Mouse (Mus musculus) ovary, postnatal 10 days (tissue): Measurements from ENCODE around the gene Csnk1e.
A peak's percentile ranks its signal among the peaks of the same experiment; 100 is the strongest.

Experiments used
- DNase-seq: peaks from one replicate; pipeline ENCODE4 v3.0.0; 2022; ENCODE audit warnings: low spot score

The Csnk1e gene

DNA sequence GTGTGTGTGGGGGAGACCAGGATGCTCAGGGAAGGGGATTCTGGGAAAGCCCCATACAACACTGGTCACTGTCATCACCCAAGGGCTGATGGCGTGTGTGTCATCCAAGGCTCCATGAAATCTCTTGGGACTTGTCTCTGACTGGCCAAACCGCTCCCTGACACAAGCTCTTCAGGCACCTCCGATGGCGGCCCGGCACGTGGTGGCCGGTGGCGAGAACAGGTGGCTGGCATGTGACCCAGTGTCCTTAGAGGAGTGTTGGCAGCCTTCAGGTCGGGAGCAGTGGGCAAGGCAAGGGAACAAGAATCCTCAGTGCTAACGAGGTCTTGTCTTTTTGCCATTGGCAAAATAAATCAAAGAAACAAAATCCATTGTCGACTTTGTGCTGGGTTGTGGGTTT lies 36.7 kb downstream of the Csnk1e start:
- DNase-seq = no peak

DNA sequence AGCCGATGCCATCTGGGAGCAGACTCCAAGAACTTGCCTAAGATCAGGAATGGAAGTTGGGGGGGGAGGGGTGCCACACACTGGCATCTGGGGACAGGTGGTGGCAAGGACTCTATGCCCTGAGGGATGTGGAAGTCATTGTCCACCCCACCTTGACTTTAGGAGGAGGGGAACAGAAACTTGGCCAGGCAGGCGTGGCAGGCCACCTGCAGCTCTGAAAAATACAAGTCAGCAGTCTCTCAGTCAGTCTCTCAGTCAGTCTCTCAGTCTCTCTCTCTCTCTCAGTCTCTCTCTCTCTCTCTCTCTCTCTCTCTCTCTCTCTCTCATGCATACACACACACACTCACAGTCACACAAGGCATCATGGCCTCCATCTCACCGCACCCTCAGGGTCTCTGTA lies 37.1 kb downstream of the Csnk1e start:
- no peak for DNase-seq

DNA sequence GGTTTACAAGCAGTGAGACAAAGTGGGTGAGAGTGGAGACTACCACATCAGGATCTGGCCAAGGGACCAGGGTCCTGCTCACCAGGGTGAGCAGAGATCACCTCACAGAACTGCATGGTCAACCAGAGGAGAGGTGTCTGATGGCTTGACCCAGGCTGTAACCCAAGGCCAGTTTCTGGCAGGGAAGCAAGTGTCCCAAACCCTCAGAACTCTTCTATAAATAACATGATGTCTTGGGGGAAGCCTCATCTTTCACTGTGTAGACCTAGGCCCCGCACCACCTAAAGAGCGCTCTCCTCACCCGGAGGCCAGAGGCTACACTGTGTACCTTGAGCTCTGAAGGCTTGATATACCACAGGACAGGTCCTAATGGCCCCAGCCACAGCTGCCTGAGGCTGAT lies 38.0 kb downstream of the Csnk1e start:
- no peak for DNase-seq

DNA sequence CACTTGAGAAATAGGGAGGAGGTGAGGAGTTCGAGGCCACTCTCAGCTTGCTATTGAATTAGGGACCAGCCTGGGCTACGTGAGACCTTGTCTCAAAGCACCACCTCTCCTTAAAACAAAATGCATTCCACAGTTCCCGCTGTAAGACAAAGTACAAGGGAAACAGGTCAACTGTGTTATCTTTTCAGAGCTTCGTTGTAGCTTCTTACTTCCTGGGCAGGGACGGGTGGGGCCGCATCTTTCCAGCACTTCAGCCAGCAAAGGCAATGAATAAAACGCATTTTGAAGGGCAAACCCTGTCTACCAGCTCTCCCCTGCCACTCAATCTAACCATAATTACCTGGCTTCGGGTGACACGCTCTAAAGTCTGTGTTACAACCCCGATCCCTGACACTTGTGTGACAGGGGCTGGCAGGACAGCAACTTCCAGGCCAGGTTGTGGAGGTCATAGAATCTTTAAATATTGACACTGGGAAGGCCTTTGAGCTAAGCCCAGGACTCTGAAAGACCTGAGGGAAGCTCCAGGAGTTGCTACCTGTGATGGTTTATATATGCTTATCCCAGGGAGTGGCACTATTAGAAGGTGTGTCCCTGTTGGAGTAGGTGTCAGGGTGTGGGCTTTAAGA lies 38.8 kb downstream of the Csnk1e start:
- no peak for DNase-seq

DNA sequence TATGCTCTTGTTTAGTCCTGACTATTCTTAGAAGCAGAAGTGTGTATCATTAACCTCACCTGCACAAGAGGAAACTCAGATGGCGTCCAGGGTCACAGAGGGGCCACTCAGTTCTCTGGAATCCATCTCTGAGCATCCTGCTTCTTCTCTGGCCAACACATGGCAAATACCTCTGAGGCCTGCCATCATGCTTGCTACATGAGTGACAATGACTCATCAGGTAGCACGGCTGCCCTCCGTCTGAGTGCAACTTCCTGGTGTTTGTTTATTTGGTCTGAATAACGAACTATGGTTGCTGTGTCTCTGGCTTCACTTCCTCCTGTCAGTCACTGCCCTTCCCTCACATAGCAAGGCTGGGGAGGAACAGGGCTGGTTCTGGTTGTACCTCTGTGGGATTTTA lies 40.9 kb downstream of the Csnk1e start:
- no peak for DNase-seq

DNA sequence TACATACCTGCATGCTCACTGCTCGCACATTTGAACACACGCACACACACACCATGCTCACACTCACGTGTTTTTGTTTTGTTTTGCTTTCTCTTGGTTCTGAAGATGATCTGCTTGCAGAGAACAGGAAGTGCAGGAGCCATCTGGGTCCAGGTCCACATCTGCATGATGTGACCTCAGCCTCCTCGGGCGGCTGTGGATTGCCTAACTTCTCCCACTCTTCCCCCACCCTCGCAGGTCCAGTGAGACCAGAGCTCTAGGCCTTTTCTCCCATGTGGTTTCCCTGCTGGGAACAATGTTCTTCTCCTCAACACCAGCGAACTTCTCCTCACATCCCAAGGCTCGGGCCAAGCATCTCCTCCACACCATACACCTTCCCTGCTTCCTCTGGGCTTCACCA lies 41.6 kb downstream of the Csnk1e start:
- DNase-seq = no peak

DNA sequence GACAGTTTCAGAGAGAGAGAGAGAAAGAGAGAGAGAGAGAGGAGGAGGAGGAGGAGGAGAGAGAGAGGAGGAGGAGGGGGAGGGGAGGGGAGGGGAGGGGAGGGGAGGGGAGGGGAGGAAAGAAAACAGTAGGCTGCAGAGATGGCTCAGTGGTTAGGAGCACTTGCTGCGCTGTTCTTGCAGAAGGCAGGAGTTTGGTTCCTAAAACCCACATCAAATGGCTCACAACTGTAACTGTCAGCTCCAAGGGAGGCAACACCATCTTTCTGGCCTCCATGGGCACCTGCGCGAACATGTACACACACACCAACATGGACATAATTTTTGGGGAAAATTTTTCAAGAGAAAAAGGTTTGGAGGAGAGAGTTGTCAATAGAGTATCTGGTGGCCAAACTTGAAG lies 42.2 kb downstream of the Csnk1e start:
- DNase-seq = no peak

DNA sequence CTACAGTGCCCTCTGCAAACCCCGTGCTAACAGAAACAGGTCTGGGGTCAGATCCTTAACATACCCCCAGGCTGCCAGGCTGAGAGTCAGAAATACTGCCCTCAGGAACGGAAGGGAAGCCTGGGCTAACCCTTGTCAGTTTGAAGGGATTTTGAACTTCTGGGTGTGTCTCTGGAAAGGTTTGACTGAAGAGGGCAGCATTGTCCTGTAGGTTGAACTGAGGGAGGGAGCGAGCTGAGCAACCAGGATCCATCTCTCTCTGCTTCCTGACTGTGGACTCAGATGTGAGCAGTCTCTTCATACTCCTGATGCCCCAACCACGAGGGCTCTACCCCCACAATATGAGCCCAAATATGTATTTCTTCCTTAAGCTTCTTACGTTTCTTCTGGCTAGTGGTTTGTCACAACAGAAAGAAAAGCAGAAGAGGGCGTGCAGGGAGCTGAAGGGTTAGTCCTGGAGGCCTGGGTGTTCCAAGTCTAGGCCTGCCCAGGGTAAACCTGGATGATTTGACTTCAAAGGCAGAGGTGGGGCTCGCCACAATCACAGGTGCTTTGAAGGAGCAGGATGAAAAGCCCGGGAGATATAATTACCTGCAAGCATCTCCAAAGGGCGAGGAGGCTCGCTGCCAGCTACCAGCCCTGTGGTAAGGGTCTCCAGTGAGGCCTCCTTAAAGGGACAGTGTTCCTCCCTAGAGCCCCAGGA lies 43.9 kb downstream of the Csnk1e start:
- no peak for DNase-seq

DNA sequence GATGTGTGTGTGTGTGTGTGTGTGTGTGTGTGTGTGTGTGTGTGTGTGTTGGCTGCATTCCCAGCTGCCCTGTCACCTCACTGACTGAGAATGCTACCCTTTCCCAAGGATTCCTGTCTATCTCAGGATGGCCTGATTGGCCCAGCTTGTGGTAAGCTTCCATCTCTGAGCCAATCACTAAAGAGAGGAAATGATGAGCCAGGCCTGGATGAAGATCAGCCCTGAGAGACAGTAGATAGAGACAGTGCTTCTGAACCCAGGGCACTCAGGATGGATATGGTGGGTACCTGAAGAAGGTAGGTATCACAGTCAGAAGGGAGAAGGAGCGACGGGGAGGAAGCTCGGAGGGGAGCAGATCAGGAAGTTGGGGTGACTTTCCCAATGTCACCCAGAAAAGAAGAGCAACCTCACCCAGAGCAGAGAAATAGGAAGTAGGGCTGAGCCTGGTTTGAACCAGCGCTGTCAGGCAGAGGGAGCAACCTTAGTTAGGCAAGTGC lies 46.2 kb downstream of the Csnk1e start:
- no peak for DNase-seq

DNA sequence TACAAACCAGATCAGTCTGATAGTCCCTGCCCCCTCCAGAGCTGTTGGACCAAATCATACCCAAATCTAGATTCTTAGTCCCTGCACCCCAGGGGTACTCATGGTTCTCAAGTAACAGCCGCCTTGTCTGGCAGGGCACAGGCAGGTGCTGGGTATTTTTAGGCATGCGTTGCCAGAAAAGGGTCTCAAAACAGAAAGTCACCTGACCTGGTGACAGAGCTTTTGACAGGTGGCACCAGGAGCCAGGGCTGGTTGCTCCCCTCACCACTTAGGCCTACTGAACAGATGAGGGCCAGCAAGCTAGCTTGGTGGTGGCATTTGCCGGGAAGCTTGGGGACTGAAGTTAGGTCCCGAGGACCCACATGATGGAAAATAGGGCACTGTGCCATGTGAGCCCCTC lies 48.8 kb downstream of the Csnk1e start:
- DNase-seq = no peak

DNA sequence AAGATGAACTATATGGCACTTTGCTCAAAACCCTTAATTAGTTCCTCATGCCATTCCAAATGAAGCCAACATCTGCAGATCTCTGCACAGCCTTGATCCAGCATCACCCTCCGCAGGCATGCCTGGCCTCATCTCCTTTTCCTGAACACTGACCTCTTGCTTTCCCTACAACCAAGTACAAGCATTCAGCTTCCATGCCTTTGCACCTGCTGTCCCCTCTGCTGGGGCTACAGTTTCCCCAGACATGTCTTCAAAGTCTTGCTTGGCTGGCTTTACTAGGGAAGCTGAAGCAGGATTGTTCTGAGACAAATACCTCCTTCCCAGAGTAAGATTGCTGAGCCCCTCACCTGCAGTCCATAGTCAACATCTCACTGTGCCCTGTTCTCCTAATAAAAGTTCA lies 51.1 kb downstream of the Csnk1e start:
- DNase-seq = no peak

DNA sequence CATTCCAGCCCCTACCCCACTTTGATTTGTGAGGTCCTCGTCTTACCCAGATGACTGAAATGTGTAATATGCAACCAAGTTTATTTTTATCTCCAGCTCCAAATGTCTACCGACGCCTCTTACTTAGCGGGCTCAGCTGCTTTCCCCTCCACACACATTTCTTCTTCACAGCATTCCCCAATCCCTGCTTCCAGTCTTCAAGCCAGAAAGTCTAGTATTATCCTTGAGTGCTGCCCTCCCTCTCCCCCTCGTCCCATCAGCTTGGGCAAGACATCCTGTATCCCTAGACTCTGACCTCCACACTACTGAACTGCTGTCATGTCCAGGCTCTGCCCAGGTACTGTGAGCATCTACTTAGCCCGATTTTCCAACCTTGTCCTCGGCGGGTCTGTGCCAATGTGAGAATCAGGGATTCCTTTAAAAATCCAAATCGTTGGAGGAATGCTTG lies 51.6 kb downstream of the Csnk1e start:
- no peak for DNase-seq

DNA sequence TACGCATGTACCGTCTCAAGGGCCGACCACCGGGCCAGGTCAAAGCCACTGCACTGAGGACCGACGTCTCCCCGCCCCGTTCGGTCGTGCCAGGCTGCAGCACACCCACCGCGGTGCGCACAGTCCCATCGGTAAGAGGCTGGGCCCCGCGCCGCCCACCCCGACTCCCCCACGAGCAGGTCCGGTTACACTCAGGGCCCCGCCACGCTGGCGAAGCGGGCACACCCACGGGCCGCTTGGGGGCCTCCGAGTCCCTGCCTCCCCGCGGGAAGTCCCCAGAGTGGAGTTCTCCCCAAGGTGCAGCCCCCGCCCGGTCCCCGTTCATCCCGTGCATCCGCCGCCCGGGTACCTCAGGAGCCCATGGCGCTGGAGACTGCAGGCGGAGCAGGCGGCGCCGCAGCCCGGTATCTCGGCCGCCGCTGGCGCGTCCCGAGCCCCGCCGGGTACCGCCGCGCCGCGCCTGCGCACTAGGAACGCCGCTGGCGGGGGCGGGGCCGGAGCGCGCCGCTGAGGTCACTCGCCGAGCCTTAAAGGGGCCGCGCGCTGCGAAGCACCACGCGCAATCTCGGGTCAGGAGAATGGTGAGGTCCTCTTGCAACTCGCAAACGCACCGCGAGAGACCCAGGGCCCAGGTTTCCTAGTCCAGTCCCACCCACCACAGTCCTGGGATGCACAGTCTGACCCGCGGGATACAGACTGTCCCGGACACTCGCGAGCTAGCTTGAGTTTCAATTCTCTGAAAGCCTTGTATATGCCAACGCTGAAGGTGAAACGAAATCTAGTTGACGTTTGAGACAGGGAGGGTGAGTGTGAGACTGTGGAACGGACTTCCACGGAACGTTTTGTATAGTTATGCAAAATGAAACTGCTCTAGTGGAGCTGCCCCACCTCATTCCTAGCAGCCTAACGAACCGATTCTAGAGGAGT lies 52.3 kb downstream of the Csnk1e start, which contains the start of gene Tmem184b:
Tmem184b (minus strand) TSS at position 734 of the 927 bp plus-strand sequence.
- DNase-seq = peak; percentile 75

DNA sequence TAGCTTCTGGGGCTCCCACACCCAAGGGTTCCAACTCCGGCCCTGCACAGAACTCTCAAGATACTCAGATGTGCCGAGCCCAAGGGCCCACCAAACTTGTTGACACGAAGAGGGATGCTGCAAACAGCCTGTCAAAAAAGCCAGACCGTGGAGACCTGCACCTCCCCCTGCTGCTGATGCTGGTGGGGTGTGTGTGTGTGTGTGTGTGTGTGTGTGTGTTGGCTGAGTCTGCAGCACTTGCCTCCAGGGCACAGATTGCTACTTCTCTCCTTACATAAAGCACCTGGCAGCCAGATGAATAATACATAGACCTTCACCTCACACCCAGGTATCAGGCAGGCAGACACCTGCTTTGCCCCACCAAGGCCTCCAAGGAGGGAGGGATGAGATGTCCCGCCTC lies 53.2 kb downstream of the Csnk1e start:
- DNase-seq = no peak

DNA sequence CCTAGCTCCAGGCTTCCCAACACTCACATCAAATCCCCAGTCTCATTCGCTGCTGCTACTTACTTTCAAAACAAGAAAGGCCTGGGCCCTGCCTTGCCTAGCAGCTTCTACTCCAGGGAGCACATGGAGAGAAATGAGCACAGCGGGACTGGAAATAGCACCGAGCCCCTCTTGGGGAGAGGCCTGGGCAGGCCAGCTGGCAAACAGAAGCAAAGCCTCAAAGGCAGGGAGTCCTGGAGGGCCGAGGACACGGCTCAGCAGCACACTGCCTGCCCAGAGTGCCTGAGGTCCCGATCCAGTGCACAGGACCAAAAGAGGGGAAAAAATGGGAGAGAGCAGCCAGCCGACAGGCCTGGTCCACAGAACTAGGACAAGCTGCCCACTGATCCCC lies 54.4 kb downstream of the Csnk1e start:
- DNase-seq = no peak

DNA sequence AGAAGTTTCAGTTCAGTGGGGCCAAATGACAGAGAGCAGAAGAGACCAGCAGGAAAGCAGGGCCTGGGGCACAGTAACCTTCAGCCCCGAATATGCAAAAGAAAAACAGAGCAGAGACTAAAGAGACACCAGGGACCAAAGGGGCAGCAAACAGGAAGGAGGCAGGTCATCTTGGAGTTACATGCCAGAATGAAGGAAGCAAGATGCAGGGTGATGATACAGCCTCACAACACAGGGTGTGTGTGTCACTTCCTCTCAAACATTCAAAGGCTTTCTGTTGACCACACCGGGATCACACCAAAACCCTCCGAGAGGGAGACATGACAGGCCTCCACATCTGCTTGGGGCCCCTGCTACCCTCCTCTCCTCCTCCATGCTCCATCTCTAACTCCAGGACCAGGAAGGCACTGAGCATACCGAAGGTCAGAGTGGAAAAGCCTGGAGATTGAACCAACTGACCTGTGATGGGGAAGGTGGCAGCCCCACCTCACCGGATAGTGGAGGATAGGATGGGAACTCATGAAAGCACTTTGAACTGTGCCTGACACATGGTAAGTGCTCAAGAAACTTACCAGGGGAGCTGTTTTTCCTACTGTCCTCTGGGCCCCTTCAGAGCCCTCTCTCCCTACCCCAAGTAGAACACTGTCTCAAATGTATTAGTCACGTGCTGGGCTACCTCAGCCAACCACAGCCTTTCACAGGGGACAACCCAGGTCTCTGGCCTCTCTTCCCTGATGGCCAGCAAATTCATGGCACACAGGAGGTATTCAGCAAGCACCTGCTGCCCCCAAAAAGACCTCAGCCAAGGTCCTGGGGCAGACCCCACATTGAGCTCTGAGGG lies 55.0 kb downstream of the Csnk1e start:
- no peak for DNase-seq

DNA sequence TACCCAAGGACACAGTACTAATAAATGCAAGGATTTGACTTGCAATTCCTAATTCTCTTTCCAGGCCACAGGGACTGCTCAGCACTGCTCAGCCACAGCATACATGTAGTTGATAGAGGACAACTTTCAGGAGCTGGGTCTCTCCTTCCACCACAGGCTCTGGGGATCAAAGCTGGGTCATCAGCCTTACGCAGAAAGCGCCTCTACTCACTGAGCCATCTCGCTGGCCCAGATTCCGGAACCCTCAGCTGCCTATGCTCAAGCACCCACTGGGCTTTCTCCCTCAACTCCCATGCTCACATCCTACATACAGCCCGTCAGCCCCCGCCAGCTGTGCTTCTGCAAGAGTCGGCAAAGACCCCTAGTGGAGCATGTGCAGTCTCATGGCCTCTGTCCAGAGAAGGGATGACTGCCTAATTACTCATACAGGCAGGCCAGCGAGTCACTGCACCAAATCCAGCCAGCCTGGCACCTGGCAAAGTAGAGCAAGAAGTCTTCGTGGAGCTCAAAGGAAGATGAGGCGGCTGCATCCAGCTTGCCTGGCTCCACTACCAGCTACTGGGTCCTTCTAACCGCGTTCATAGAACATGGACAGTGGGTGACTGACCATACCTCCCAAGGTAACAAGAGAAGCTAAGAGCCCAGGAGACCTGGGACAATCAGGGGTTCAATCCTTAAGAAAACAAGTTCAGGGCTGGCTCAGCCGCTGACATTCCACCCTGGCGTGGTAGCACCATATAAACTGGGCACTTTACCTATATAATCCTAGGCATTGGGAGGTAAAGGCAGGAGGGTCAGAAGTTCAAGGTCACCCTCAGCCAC lies 55.9 kb downstream of the Csnk1e start:
- DNase-seq = no peak

DNA sequence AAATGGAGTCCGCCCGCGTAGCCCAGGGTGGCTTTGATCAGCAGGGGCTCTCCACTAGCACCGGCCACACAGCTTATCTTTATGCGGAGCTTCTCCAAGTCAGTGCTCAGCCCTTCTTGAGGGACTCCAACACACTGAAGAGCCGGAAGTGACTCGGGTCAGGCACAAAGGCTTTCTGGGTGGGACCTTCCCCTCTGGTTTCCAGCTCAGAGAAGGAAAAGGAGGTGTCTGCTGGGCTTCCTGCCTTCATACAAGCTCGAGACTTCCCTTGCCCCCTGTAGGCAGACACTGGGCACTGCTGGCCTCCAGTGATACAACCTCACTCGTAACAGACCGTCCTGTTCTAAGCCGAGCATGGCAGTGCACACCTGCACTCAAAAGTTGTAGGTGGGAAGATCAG lies 58.6 kb downstream of the Csnk1e start:
- no peak for DNase-seq

DNA sequence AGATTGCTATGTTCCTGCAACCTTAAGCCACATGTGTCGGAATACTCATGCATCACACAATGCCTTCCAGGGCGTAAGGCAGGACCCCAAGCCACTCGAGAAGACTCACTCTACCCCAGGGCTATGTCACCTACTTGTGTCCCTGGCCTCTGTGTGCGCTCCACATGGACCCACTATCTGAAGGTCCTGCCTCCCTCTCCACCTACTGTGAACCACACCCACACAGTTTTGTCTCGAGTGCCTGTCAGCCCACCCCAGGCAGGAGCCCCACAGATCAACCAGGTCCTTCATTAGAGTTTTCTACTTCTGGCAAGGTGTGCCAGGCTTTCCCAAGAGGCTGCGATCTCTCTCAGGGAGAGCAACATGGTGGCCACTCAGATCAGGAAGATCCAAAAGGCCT lies 60.1 kb downstream of the Csnk1e start:
- no peak for DNase-seq

DNA sequence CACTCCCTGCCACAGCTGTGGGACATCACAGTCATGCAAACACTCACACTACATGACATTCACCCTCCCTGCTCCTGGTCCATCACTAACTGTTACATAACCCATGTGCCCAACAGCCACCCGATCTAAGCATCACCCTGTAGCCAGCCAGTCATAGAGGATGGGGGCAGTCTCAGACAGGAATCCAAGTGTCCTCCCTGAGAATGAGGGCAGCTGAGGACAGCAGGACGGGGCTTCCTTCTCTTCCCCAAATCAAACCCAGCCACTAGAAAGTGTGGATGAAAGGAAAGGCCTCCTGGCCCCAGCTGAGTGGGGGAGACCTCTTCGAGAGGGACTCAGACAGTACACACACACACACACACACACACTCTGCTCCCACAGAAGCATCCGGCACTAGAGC lies 60.5 kb downstream of the Csnk1e start:
- no peak for DNase-seq

DNA sequence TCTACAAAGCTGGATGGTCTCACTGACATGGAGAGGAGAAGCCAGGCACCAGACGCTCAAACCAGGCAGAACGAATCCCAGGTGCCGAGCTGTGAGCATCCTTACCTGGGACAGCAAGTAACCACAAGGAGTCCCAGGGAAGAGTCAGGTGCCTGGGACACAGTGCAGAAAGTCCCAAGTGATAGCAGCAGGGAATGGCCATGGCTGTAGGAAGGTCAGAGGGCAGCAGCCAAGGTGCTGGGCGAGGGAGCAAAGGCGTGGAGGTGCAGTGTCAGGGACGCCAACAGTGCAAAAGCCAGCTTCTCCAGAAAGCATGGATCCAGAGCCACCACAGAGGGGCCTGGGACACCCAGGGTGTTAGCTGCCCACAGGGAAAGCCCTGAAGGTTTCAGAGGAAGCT lies 62.3 kb downstream of the Csnk1e start:
- DNase-seq = no peak
